Mouse (Mus musculus): ENCODE results near the gene Tsga8.

Gene Tsga8

GRCm38 (mm10) chrX:83487598-83487997 is at the start of gene Tsga8:
TSS of gene Tsga8 (minus strand) at chrX:83487924.
- no peak for DNase-seq (ENCODE audit: low spot score)

Data from adipocyte (in vitro differentiated cells).